Mouse (Mus musculus) kidney, adult 2 months (tissue): Measurements from ENCODE around the gene Synpr.

Experiments used
- CTCF ChIP-seq: fragments of 200-500 bp; conservative IDR thresholded peaks from 2 replicates; pipeline ENCODE4 v1.5.1; 2011; ENCODE audit warnings: low read depth, mild to moderate bottlenecking, control low read depth, low read length, moderate library complexity, mixed read lengths; ENCODE audit not compliant: insufficient read depth, insufficient read length
- POLR2A ChIP-seq: fragments of 200-500 bp; IDR thresholded peaks from one replicate; pipeline ENCODE4 v1.6.1; 2011; ENCODE audit warnings: low read depth, low read length, control low read depth

GRCm38 (mm10) chr14:13340688-13341087 is 56.1 kb downstream of the Synpr start:
- TF ChIP-seq CTCF (no peak), POLR2A (no peak)
